Mouse (Mus musculus) midbrain, embryonic 14.5 days (tissue): Measurements from ENCODE around the gene Gprc5b. TPM values are rescaled to one million over a fixed set of nuclear protein-coding genes. Genes with fewer than 3 reads are reported as not detected.

Experiments
- ATAC-seq: fragments of 200-750 bp; cut with Nextera tagmentation; 2 replicates; pipeline ENCODE4 v1.8.0; 2017; ENCODE audit warnings: moderate number of reproducible peaks, moderate library complexity; ENCODE audit not compliant: low FRiP score, low TSS enrichment
- DNase-seq: peaks from one replicate; pipeline ENCODE4 v3.0.0-alpha.2; 2015
- H3K27ac ChIP-seq: fragments of 300-500 bp; sonication (generic); replicated peaks from 2 replicates; pipeline ENCODE4 v1.5.1; 2014; ENCODE audit warnings: mild to moderate bottlenecking, low read depth, low read length, moderate library complexity
- H3K27me3 ChIP-seq: fragments of 300-500 bp; sonication (generic); 2 replicates; pipeline ENCODE4 v1.6.1; 2014; ENCODE audit warnings: low read length, control low read depth, mixed read lengths; ENCODE audit not compliant: control insufficient read depth, insufficient read depth
- H3K36me3 ChIP-seq: fragments of 300-500 bp; sonication (generic); 2 replicates; pipeline ENCODE4 v1.6.1; 2014; ENCODE audit warnings: low read length, control low read depth; ENCODE audit not compliant: control insufficient read depth, insufficient read depth
- H3K4me1 ChIP-seq: fragments of 300-500 bp; sonication (generic); 2 replicates; pipeline ENCODE4 v1.6.1; 2014; ENCODE audit warnings: mild to moderate bottlenecking, antibody characterized with exemption, low read length, control low read depth; ENCODE audit not compliant: control insufficient read depth, insufficient read depth
- H3K4me2 ChIP-seq: fragments of 300-500 bp; sonication (generic); 2 replicates; pipeline ENCODE4 v1.6.1; 2014; ENCODE audit warnings: mild to moderate bottlenecking, low read length, moderate library complexity
- H3K4me3 ChIP-seq: fragments of 300-500 bp; sonication (generic); replicated peaks from 2 replicates; pipeline ENCODE4 v1.5.1; 2014; ENCODE audit warnings: low read depth, low read length
- H3K9ac ChIP-seq: fragments of 300-500 bp; sonication (generic); replicated peaks from 2 replicates; pipeline ENCODE4 v1.6.1; 2014; ENCODE audit warnings: mild to moderate bottlenecking, low read length, moderate library complexity
- H3K9me3 ChIP-seq: fragments of 300-500 bp; sonication (generic); 2 replicates; pipeline ENCODE4 v1.6.1; 2016; ENCODE audit warnings: low read length, control low read depth, mixed read lengths; ENCODE audit not compliant: control insufficient read depth
- whole genome bisulfite sequencing: fragments of 180-500 bp; shearing (Covaris S2); extraction: QIAGEN DNeasy Blood & Tissue Kit; methylation state at CpG from one replicate; pipeline ENCODE4 v1.1.7; 2014; 5-methylcytosine and 5-hydroxymethylcytosine counted together
- polyA plus RNA-seq: library from polyadenylated mRNA; unstranded; fragments of >200 nt; fragmentation: Nextera tagmentation; extraction: Ambion mirVana; gene quantifications from 2 replicates; pipeline ENCODE4 v1.2.1, GENCODE M21; 2014

Gprc5b gene
- polyA plus RNA-seq, 1 experiment from 2014 or later: 11.7 TPM

DNA sequence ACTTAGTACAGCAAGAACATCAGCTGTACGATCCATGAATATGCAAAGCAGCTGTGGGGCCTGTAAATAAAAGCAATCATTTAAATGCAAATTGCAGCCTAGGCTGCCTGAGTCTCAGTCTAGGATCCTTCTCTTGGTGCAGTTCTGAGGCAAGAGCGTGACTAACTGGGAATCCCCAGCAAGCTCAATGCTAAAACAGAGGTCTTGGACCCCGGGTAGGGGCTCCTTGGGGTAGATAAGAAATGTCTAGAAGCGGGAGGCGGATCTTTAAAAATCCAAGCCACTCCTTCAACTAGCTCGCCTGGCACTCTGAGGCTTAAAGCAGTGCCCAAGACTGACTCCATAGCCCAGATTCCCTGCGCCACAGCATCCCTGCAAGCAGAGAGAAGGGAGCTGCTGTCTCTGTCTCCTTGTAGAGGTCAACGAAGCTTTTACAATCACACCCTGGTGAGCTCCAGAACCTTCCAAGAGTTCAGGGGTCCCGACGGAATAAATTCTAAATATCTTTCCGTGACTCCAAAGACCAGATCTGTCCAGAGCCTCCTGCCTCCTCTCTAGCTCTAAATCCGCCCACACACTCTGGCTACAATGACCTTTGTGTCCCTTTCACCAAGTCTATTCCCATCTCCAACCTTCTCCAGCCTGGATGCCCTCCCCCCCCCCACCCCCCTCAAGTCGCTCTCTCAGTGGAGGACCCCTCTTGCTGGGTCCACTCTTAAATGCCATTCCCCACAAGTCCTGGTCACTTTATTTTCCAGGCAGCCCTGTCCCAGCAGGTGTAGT, 2.2 kb downstream of the Gprc5b start:
- H3K9ac ChIP-seq: peak overlapping the region; percentile 14; the same call in 1 of the 2 replicates
- 6% methylated on average over 13 of the region's 13 CpGs for WGBS
- no peaks in the 10 kb centered on the region for H3K27me3 ChIP-seq
- peak overlapping the region; percentile 88 for H3K4me2 ChIP-seq
- peak; percentile 21; the same call in 1 of the 2 replicates for ATAC-seq
- DNase-seq: peak; percentile 76
- peak overlapping the region; percentile 71 for H3K27ac ChIP-seq
- no peaks in the 10 kb centered on the region for H3K36me3 ChIP-seq
- H3K9me3 ChIP-seq: no peaks in the 10 kb centered on the region
- H3K4me3 ChIP-seq: peak overlapping the region; percentile 52
- H3K4me1 ChIP-seq: peaks cover 51% of the 10 kb centered on the region

GRCm38 (mm10) chr7:118992080-118992560, 2.9 kb downstream of the Gprc5b start:
- H3K4me2 ChIP-seq: peak overlapping the region; percentile 88
- ATAC-seq (no peak), DNase-seq (no peak)
- no peaks in the 10 kb centered on the region for H3K36me3 ChIP-seq
- H3K4me3 ChIP-seq: no peak overlapping the region
- H3K27me3 ChIP-seq: no peaks in the 10 kb centered on the region
- H3K9me3 ChIP-seq: no peaks in the 10 kb centered on the region
- 15% methylated on average over 6 of the region's 6 CpGs for WGBS
- peak overlapping the region; percentile 71 for H3K27ac ChIP-seq
- no peak overlapping the region; the same call in 1 of the 2 replicates for H3K9ac ChIP-seq
- peaks cover 51% of the 10 kb centered on the region for H3K4me1 ChIP-seq

DNA sequence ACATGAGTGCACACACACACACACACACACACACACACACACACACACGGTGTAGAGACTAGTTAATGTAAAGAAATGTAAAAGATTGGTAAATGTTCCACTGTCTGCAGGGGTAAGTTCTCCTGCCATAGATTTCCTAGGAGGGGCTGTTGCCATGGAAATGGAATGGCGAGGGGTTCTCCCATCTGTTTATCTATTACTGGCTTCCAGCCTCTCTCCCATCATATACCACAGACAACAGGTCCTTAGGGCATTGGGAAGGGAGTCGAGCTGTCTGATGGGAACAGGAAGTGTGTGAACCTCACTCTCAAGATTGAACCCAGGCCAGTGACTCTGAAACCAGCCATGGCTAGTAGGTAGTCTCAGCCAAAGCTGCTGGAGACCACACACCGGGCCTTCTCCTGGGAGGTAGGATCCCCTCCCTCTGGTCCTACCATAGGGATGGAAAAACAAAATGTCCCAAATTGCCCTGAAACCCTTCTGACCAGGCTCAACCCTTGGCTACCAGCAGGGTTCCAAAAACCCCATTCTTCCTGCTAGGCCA, 3.6 kb downstream of the Gprc5b start:
- Histone ChIP-seq H3K27ac (0 out of 2 replicates have a peak overlapping the region, but pooled peaks have one; percentile 8), H3K9me3 (no peaks in the 10 kb centered on the region), H3K4me3 (no peak overlapping the region), H3K36me3 (no peaks in the 10 kb centered on the region), H3K9ac (no peak overlapping the region; the same call in 1 of the 2 replicates), H3K4me2 (peak overlapping the region; percentile 88), H3K27me3 (no peaks in the 10 kb centered on the region), H3K4me1 (peaks cover 51% of the 10 kb centered on the region)
- DNase-seq (peak; percentile 48), ATAC-seq (no peak)
- 30% methylated on average over 4 of the region's 4 CpGs for WGBS

DNA sequence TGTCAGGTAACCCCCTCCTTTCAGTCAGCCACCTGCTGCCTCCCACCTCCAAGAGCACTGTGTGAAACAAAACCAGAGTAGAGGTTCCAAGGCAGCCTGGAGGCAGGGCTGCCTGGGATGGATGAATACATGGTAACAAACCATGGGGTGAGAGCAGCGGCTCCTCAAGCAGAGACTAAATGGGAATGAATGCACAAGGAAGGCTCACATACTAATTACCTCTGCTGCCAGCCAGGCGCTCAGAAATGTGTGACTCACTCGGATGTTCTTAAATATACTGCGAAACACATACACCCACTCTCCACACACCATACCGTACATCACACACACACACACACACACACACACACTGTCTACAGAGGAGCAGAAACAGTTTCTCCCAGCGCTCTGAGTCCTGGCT, 4.7 kb downstream of the Gprc5b start:
- DNase-seq (no peak), ATAC-seq (no peak)
- Histone ChIP-seq H3K9ac (no peak overlapping the region), H3K27me3 (no peaks in the 10 kb centered on the region), H3K4me3 (no peak overlapping the region), H3K4me2 (no peak overlapping the region), H3K36me3 (no peaks in the 10 kb centered on the region), H3K4me1 (peaks cover 46% of the 10 kb centered on the region), H3K9me3 (no peaks in the 10 kb centered on the region), H3K27ac (no peak overlapping the region)
- 64% methylated on average over 6 of the region's 6 CpGs for WGBS

DNA sequence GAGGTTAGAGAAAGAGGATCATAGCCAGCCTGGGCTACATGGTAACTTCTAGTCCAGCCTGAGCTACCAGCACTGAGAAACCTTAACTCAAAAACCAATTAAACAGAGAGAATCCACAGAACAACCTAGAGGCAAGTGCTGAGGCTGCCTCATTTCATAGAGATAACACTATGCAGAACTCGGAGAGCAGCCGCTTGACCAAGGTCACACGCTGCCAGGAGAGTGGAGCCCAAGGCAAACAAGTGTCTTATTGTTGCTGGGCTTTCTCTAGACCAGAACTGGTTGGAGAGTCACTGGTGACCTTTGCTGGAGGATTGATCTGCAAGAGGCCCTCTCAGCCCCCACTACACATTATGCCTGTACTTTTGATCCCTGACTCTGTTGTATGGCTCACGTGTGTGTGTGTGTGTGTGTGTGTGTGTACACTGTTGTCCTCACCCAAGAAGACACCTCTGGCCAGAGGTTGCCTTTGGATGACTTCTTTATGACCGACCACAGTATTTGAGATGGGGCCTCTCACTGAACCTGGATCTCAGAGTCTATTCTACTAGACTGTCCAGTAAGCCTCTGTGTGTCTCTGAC, 5.6 kb downstream of the Gprc5b start:
- Histone ChIP-seq H3K4me1 (peaks cover 39% of the 10 kb centered on the region), H3K4me3 (no peak overlapping the region), H3K36me3 (no peaks in the 10 kb centered on the region), H3K9ac (no peak overlapping the region), H3K9me3 (no peaks in the 10 kb centered on the region), H3K27me3 (no peaks in the 10 kb centered on the region), H3K27ac (no peak overlapping the region), H3K4me2 (no peak overlapping the region)
- ATAC-seq (no peak), DNase-seq (no peak)
- 87% methylated on average over 5 of the region's 5 CpGs for WGBS

- no peak overlapping the region for H3K9ac ChIP-seq
- H3K4me1 ChIP-seq: peaks cover 13% of the 10 kb centered on the region
- 0 out of 2 replicates have a peak, but pooled peaks cover 5% of the 10 kb centered on the region for H3K36me3 ChIP-seq
- no peak overlapping the region for H3K27ac ChIP-seq
- no peaks in the 10 kb centered on the region for H3K9me3 ChIP-seq
- H3K4me3 ChIP-seq: no peak overlapping the region
- 63% methylated on average over 4 of the region's 4 CpGs for WGBS
- H3K4me2 ChIP-seq: no peak overlapping the region
- DNase-seq (no peak), ATAC-seq (no peak)
- H3K27me3 ChIP-seq: no peaks in the 10 kb centered on the region
Measured at GRCm38 (mm10) chr7:118986369-118986768, 8.6 kb downstream of the Gprc5b start.

DNA sequence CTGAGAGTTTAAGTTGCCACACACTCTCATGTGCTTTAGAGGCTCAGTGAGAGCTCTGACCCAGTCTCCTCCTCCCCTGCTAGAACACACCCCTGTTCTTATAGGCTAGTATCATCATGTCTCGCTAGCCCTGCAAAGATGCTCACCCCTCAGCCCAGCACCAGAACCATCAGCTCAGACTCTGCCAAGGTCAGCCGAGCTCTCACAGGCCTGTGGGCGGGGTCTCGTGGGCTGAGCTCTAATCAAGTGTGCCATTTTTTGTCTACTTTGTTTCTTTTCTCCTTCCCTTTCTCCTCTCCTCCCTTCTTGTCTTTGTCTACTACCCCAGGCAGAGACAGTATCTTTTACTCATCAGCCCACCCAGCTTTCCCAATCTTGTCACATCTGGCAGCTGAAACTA, 9.2 kb downstream of the Gprc5b start:
- WGBS: 74% methylated on average over 4 of the region's 4 CpGs
- Histone ChIP-seq H3K27me3 (no peaks in the 10 kb centered on the region), H3K27ac (no peak overlapping the region)

GRCm38 (mm10) chr7:118983961-118984360, 11.1 kb downstream of the Gprc5b start:
- Histone ChIP-seq H3K9ac (no peak overlapping the region), H3K9me3 (no peaks in the 10 kb centered on the region), H3K4me1 (no peaks in the 10 kb centered on the region), H3K36me3 (0 out of 2 replicates have a peak, but pooled peaks cover 5% of the 10 kb centered on the region), H3K4me2 (no peak overlapping the region), H3K27me3 (no peaks in the 10 kb centered on the region), H3K27ac (no peak overlapping the region), H3K4me3 (no peak overlapping the region)
- DNase-seq (peak; percentile 60), ATAC-seq (peak; percentile 57)
- 87% methylated on average over 19 of the region's 19 CpGs for WGBS

More for the DNA sequence above, 9.2 kb downstream of the Gprc5b start:
- Histone ChIP-seq H3K36me3 (0 out of 2 replicates have a peak, but pooled peaks cover 5% of the 10 kb centered on the region), H3K9me3 (no peaks in the 10 kb centered on the region), H3K4me2 (no peak overlapping the region), H3K4me3 (no peak overlapping the region), H3K4me1 (peaks cover 7% of the 10 kb centered on the region), H3K9ac (no peak overlapping the region)
- DNase-seq: no peak
- no peak for ATAC-seq
